Mouse (Mus musculus) thymus, postnatal 0 days (tissue): ENCODE measurements around the gene Sorbs2. TPM values are rescaled to one million over a fixed set of nuclear protein-coding genes. Genes with fewer than 3 reads are reported as not detected.

Experiments used
- DNase-seq: peaks from one replicate; pipeline ENCODE4 v3.0.0-alpha.2; 2015; ENCODE audit warnings: low spot score
- polyA plus RNA-seq: library from polyadenylated mRNA; unstranded; fragments of >200 nt; fragmentation: Nextera tagmentation; extraction: Ambion mirVana; gene quantifications from 2 replicates; pipeline ENCODE4 v1.2.1, GENCODE M21; 2015

Gene Sorbs2
- polyA plus RNA-seq = 1.4 and 2.1 TPM in 2 replicates

DNA sequence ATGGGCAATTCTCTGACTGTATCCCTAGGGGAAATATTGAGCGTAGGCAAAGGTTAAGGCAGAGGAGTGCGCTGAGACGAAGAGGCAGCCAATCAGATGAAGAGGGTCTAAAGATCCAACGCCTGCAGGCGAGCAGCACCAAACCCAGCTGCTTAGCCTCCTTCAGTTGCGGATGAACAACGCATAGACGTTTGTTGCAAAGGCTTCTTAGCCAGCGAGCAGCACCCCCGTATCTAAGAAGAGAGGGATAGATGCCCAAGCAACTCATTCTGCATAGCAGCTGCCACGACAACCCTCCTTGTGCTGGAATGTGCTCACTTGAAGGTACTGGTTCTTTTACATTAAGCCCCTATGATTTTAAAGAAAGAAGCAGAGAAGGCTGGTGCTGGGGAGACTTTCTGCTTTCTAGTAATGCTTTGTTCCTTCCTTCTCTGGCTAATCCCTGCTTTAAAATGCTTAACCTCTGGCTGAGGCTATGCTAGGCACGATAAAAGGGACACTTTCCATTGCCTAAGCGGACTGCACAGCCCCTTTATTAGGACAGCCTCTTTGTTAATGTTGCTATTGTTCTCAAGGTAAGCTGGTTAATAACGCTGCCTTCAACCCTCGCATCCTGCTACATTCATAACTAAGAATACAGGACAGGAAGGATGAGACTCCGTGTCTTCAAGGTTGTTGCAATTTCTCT lies at the start of gene Sorbs2:
Sorbs2 (plus strand) TSS at position 155 of the 688 bp plus-strand sequence.
- DNase-seq = no peak

DNA sequence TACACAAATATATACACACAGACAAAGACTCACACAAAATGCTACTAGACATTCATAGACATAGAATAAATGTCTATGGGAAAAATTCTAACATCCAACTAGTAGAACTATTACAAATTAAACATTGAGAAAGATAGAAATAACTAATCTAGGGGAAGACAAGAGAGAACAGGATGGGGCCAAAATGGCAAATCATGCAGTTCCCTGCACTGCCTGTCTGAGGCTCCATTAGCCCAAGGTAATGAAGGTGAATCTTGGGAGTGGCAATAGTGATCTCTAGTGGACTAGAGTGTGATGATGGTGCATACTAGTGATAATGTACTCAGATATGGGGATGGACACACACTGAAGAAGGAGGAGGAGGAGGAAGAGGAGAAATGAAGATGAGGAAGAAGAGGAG lies 49.7 kb upstream of the Sorbs2 start:
- no peak for DNase-seq

DNA sequence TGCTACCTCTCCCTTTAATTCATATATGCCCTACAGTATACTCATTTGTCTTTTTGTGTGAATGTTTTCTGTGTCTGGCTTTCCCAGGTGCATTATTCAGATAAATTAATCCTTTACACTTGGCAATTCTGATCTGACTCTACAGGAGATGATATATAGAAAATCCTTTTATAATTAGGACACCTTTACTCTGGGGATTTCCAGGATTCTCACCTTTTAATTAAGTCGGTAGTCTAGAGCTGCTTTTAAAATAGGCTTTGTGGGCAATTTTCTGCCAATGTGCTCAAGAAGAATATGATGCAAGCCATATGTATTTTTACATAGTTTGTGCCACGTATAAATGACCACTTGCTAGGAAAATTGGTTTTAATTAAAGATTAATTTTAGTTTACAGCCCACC lies 38.6 kb upstream of the Sorbs2 start:
- DNase-seq = no peak

DNA sequence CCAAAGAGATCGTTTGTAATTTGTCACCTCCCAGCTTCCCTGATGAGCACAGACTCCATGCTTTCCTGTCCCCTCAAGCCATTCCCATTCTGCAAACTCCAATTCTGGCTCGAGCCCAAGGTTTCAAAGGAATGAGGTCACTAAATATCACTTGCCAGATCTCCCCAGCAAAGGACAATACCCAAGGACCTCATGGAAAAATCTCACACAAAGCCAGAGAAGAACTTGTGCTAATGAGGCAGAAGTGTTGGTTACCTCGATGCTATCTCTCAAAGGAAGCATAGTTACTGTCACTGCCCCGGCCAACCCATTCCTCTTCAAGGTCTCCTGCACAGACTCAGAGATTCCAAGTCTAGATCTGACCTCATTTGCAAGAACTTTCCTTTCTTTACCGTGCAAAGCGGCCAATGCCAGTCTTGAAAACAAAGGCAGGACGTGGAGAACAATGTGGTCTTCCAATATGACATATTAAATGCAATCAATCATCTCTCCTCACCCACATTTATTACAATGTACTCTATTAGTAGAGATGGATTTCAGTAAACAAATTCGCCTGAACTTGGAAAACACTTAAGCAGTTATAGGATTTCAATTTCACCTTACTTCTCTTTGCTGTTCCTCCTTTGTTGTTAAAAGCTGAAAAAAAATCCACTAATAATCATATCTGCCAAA lies 37.9 kb upstream of the Sorbs2 start:
- DNase-seq = no peak

DNA sequence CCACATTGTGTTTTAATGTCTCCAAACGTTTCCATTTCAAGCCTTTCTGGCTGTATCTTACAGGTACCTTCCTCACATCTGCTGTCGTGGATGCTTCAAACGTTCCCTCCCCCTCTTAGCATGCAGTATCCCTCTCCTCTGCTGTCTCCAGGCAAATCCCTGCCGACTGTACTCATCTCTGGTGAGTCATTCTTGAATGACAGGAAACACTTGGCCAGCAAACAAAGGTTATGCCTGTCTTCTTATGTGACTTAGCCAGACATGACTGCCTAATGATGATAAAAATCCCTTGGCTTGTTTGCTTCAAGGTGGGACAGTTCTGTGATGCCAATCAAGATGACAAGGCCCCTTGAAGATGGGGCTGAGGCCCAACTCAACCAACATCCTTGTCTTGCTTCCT lies 26.7 kb upstream of the Sorbs2 start:
- no peak for DNase-seq

DNA sequence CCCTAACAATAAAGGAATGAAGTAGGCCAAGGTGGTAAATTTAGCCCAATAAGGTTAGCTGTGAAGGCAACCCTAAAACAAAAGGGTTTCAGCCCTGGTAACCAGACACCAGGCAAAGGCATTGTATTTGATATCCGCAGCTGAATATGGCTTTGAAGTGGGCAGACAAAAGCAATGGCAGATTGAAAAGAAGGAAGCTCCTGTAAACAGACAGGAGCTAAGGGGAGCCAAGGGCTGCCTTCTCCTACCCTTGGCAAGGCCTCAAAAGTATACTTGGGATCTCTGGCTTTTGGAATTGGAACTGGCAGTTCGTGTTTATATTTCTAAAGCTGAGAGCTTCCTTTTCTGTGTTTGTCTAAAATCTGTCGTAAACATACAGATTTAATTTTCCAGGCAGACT lies 21.3 kb upstream of the Sorbs2 start:
- DNase-seq = no peak

DNA sequence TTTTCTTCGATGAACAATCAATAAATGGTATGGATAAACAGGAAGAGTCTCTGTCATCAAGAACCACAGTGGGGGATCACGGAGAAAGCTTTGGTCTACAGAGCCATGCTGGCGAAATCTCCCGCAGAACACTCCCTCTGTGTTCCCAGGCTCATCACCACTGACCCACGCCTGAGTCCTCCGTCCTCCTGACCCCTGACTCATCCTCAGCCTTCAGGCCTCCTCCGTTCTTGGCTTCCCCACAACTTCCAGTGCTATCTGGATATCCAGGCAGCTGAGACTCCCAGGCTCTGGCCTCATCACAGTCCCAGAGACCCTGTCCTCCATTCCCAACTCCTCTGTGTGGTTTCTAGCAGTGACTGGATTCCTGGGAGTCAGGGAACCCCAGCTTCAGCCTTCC lies 3.6 kb upstream of the Sorbs2 start:
- no peak for DNase-seq

DNA sequence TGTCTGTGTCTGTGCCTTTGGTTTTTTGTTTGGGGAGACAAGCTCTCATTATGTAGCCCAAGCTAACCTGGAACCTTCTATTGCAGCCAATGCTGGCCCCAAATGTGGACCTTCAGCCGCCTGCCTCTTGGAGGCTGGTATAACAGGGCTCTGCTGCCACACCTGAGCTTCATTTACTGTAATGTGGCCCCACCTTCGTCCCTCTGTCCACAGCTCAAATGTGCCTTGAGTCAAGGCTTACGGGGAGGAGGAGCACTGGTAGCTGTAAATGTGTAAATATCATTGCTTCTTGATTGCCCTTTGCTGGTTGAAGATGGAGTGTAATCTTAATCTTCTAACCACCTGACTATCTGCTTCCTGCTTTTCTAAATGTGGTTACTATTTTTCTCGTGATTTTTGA lies 1.2 kb upstream of the Sorbs2 start:
- DNase-seq = no peak

DNA sequence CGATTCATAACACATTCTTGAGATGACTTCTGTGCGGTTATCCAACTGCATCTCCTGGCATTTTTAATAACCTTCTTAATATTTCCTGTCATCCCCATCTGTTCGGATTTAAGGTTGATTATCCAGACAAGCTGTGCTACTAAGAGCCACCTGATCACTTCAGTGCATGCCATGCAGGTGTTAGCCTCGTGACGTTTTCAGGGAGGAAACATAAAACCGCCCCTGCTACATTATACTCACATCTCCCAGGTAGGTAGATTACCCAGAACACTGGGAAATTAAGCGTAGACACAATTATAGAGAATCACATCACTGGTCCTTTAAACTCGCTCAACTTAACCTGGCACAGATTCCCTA lies 333 bp upstream of the Sorbs2 start:
- no peak for DNase-seq

DNA sequence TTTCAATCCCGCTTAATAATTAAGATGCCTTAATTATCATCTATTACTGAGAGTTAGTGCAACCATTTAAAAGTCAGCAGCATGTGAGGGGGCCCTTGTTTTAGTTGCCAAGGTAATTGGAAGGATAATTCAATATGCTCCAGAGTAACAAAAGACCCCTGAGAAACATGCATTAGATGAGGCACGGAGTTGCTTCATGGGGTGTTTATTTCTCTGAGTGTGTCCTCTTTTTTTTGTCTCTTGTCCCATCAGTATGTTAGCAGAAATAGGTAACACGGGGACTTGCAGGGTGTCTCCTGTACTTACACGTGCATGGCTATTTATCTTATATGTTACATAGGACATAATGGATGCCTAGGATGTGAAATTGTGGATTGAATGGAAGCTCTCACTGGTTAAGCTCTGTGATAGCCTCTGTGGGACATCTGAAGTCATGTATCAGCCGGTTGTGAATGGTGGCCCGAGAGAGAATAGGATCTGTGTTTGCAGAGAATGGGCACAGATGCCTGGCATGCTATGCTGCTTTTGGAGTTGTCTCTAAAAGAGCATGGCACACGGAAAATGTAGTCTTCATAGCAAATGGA lies 1.0 kb downstream of the Sorbs2 start:
- no peak for DNase-seq

DNA sequence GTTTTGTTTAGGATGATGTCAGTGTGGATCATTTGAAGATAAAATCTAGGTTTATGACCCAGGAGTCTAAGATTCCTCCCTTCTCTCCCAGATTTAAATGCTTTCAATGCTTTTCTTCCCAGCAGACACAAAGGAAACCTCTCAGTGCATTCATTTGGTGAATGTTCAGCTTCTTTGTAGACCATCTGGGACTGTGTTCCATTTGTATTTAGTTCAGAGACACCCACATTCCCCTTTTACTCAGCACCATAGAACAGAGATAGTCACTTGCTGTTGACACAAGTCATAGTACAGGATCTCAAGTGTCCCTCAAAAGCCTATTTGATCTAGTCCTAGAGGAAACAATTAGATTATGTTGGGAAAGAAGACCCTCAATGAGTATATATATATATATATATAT lies 4.8 kb downstream of the Sorbs2 start:
- DNase-seq = no peak

DNA sequence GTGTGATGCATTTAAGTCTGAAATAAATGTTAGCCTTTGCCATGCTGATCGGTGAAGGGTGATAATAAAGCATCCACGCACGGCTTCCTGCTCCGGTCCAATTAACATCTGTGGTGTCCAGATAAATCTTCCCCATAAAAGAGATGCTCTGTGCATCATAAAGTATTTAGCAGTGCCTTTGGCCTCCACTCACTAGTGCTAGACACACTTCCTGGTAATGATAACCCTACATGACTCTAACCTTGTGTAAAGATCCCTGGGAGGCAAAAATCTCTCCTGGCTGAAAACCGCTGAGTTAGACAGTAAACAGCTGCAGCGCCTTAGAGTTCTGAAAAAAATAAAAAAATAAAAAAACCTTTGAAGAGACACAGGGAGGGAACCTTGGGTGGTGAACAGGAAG lies 14.0 kb downstream of the Sorbs2 start:
- no peak for DNase-seq

DNA sequence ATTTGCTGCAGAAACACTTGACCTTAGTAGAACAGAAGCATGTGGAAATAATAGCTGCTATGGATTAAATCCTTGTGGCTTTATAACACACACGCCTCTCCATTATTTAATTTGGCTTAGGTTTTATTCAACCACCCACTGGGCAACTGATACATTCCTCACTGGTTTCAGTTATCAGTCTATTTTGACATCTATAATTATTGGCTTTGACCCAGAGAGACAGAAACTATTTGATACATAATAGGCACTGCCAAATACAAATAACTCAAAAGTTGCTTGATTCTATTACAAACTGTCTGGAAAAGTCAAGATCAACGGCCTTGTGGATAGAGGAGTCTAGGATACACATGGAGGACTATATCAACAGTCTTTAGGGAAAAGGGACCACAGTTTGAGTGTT lies 20.1 kb downstream of the Sorbs2 start:
- DNase-seq = no peak

DNA sequence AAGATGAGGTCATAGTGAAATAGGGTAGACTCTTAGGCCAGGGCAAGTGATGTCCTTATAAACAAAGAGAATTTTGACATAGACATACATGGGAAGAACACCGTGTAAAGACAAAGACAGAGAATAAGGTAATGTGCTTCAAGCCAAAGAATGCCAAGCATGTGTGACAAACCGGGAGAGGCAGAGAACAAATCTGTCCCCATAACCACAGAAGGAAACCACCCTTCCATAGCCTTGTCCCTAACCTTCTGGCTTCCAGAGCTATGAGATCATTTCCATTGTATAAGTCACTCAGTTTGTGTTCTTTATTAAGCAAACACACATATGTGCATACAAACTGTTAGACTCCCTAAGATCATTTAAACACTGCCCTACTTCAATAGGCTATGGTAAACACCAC lies 21.3 kb downstream of the Sorbs2 start:
- no peak for DNase-seq

DNA sequence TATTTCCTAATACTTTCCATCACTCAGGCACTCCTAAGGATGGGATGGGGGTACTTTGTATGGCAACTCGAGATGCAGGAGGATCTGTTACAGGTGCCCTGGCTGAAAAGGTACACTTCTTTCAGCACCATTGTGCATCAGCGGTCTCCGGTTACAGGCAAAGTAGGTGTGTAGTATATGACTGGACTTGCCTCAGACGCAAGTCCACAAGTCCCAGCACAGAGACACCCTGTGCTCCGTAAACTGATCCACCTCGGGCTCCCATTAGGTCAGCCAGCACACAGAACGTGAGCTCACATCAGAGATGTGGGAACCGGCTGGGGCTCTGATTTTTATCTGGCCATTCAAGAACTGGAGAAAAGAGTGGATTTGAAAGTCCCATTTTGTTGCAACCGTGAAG lies 29.0 kb downstream of the Sorbs2 start:
- no peak for DNase-seq

DNA sequence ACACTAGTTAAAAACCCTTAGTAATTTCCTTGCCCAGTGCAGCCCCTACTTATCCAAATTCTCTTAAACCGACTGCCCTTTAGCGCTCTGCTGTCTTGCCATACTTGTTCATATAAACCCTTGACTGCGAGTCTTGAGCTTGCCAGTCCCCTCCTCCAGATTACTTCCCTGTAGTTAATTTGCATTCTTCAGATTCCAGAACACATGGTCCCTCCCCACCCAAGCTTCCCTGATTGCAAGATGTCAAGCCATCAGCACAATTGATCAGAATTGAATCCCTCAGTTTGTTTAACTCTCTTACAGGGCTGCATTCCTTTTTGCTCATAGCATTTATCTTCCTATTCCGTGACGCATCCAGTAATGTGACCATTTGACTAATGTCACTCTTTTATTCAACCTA lies 32.9 kb downstream of the Sorbs2 start:
- DNase-seq = no peak

DNA sequence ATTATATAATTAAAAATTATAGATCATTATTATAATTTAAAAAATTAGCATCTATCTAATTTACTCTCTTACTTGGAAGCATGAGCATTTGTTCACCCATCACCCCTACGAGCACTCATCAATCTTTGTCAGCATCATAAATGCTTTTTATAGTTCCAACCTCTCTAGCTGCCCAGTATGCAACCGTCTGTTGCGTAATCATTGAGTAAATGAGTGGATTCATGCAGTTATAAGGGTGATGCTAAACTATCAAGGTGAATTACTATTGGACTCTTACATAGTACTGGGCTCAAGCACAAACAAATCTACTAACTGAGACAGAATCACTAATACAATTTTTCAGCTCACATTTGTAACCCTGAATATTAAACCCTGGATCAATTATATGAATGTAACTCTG lies 44.6 kb downstream of the Sorbs2 start:
- no peak for DNase-seq

DNA sequence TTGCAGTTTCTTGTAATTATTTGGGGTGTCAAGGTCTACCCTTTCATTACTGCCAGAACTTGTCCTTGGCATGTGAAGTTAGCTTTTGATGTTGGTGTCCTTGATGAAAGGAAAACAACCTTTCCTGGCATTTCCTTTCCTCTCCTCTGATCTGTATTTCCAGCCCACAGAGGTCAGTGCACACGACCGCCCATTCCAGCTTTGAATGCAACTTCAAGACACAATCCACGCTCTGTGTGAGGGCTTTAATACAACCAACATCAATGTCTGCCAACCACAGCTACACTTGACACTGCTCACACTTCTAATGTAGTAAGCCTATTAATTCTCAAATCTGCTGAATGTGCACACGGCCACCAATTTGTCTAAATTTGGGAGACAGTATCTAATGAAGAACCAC lies 47.0 kb downstream of the Sorbs2 start:
- no peak for DNase-seq

DNA sequence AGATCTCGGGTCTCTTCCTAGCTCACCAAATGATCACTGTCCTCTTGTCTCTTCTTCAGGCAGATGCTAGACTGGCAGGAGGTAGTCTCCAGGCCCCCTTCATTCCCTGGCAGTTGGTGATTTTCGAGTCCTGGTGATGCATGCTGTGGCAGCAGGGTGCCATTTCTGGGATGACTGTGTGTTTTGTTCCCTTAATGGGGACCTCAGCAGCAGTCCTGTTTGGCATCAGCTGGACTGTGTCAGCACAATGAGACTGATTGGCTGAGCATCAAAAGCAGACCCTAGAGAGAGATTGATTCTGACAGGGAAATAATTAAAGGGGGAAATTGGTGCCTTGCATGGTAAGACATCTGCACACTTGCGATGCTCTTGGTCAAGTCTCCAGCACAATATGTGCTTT lies 50.3 kb downstream of the Sorbs2 start:
- DNase-seq = no peak

DNA sequence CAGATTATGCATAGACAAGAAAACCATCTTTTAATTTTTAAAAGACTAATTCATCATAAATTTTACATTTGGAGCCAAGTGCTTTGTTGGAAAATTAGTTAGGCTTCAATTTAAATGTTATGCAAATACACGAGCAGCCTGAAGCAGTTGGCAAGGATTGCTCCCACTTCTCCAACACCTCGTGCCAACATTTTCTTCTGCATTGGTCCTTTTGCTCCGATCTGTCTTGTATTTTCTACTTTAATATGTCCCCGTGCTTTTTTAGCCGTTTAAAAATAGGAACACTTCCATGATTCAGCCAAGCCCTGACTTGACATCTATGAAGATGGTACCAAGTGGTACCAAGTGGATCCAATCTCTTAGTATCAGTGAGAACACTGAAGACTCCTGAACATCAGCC lies 50.8 kb downstream of the Sorbs2 start:
- DNase-seq = no peak

DNA sequence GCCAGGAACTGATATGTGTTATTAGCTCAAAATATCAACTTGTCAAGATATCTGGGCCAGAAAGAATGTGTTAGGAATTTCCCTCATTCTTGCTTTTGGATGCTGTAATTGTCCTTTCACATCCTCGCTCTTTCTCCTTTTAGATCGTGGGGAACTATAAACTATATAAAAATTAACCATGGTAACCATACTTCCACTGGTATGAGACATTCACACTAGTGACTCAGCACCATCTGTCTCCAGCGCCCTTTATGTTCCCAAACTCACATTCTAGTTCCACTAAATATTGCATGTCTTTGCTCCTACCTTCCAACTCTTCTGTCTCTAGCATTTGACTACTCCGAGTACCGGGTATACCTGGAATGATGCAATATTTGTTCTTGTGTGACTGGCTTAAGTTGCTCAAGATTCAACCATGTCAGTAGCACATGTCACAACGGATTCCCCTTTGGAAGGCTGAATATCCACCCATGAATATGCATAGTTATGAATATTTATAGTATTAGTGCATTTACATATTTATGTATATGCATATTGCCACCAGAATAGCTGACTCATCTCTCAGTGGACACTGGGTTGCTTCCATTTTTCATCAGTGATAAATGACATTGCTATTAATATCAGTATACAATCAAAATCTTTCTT lies 51.7 kb downstream of the Sorbs2 start:
- no peak for DNase-seq

DNA sequence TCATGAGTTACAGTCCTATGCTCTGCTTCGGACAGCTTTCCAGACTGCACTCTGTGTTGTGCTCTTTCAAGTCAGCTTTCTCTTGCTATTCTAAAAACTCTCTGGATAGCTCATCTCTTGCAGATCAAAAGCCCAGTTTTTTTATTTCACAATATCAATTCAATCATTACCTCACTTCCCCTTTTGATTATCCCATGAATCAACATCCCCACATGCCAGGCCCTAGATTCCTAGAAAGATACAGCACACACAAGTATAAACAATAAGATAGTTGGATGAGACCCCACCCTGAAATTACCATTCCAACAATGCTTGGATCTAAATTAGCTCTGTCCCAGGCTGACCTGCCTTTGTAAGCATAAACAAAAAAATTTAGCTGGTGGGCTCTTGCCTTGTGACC lies 57.6 kb downstream of the Sorbs2 start:
- DNase-seq = no peak

DNA sequence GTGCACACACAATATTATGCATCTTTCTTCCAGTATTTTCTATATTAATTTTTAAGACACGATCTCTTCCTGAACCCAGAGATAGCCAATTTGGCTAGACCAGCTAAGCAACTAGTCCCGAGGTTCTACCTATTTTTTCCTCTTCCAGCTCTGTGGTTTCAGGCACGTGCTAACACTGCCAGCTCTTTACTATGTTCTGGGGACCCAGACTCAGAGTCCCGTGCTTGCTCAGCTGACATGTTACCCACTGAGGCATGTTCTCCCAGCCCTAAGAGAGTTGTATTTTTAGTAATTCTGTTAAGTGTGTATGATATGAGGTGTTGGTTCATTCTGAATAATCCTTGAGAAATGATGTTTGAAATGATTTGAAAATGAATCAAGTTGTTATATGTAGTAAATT lies 62.5 kb downstream of the Sorbs2 start:
- no peak for DNase-seq
